10 mouse cellular contexts compared by ENCODE assay signal in the genomic region with DNA sequence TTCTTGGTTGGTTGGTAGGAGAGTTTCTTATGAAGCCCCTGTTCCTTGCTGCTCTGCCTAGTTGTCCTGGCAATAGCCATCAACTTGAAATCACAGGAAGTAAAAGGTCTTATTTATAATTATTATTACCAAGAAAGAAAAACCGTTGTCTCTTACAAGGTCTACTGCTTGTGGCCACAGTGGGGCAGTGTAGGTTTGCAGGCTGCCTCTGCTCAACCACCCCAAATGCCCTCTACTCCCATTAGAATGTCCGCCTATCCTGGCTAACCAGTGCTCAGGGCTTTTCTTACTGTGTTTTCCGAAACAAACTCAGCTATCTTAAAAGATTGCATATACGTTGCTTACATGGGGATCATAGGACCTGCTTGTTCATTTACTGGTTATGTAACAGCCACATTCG.
DNase-seq lines count a peak whose midpoint lies in the region; ATAC-seq and TF ChIP-seq lines count a peak whose summit lies in the region.
"Had no signal": no experiment of that assay in that cellular context is flagged by ENCODE, and none has a peak within 500 bp of the region (broad histone marks: within the 10 kb centered on the region; RNA-seq: fewer than 3 reads in every experiment).

No protein-coding gene starts in this region.

- no peaks in the 10 kb centered on the region for H3K9me3 ChIP-seq in kidney, embryonic 14.5 days (ENCODE audit: control insufficient read depth, low read length)
- peaks cover 6% of the 10 kb centered on the region for H3K9me3 ChIP-seq in limb, embryonic 14.5 days (ENCODE audit: control insufficient read depth, low read length)
- H3K9me3 ChIP-seq: liver, embryonic 13.5 days; stomach, embryonic 15.5 days had no signal

- DNase-seq in kidney, adult 2 months = peak; percentile 60
- DNase-seq in 3T3-L1 (ENCODE audit: low read depth, low spot score) (peak; percentile 67), A20 (ENCODE audit: low read depth, low spot score) (peak; percentile 50)
- DNase-seq in embryo, embryonic 10 days (ENCODE audit: low spot score) = peak; percentile 53
- DNase-seq in limb, embryonic 14.5 days (ENCODE audit: low spot score) = peak; percentile 12
- no peak for DNase-seq in spleen, postnatal 4 days (ENCODE audit: low spot score in 2 of 2)
- DNase-seq: liver, embryonic 13.5 days had no signal

- H3K4me2 ChIP-seq in kidney, embryonic 14.5 days (replicated peaks; ENCODE audit: low read depth, low read length) = no peak overlapping the region
- H3K4me2 ChIP-seq in limb, embryonic 14.5 days (replicated peaks; ENCODE audit: low read depth, low read length, severe bottlenecking) = no peak overlapping the region
- H3K4me2 ChIP-seq: liver, embryonic 13.5 days; stomach, embryonic 15.5 days had no signal

- H3K27ac ChIP-seq in kidney, adult 2 months (ENCODE audit: insufficient read depth, low read depth, low read length) = no peak overlapping the region
- no peak overlapping the region for H3K27ac ChIP-seq in kidney, embryonic 14.5 days (ENCODE audit: low read depth, low read length)
- H3K27ac ChIP-seq in limb, embryonic 14.5 days (replicated peaks; ENCODE audit: low read depth, low read length) = no peak overlapping the region
- H3K27ac ChIP-seq: liver, embryonic 13.5 days had no signal

- H3K36me3 ChIP-seq in kidney, adult 2 months (ENCODE audit: control insufficient read depth, insufficient read depth, low read length) = no peaks in the 10 kb centered on the region
- no peaks in the 10 kb centered on the region for H3K36me3 ChIP-seq in kidney, embryonic 14.5 days (ENCODE audit: control insufficient read depth, insufficient read depth, low read length)
- H3K36me3 ChIP-seq in limb, embryonic 14.5 days (ENCODE audit: control insufficient read depth, insufficient read depth, low read length) = peaks cover 6% of the 10 kb centered on the region; the same call in 1 of the 2 replicates
- H3K36me3 ChIP-seq: liver, embryonic 13.5 days had no signal

- 0 out of 2 replicates have a peak, but pooled peaks cover 3% of the 10 kb centered on the region for H3K4me1 ChIP-seq in kidney, adult 2 months (ENCODE audit: control insufficient read depth, insufficient read depth, low read length)
- H3K4me1 ChIP-seq in kidney, embryonic 14.5 days (ENCODE audit: control insufficient read depth, insufficient read depth, low read length) = no peaks in the 10 kb centered on the region
- peaks cover 1% of the 10 kb centered on the region; the same call in 1 of the 2 replicates for H3K4me1 ChIP-seq in limb, embryonic 14.5 days (ENCODE audit: control insufficient read depth, insufficient read depth, low read length)

- whole genome bisulfite sequencing in kidney, adult 2 months = 62% methylated on average over 5 of the region's 5 CpGs
- WGBS in kidney, embryonic 14.5 days = 68% methylated on average over 5 of the region's 5 CpGs
- WGBS in limb, embryonic 14.5 days = 62% methylated on average over 5 of the region's 5 CpGs

- no peak for ATAC-seq in kidney, embryonic 14.5 days (ENCODE audit: low FRiP score, low TSS enrichment)
- ATAC-seq in limb, embryonic 14.5 days (ENCODE audit: low FRiP score, low read depth) = no peak

- no peaks in the 10 kb centered on the region for H3K27me3 ChIP-seq in kidney, adult 2 months (replicated peaks; ENCODE audit: control insufficient read depth, insufficient read depth, low read length)
- no peaks in the 10 kb centered on the region for H3K27me3 ChIP-seq in kidney, embryonic 14.5 days (ENCODE audit: control insufficient read depth, insufficient read depth, low read length)
- H3K27me3 ChIP-seq in limb, embryonic 14.5 days (ENCODE audit: control insufficient read depth, insufficient read depth, low read length) = no peaks in the 10 kb centered on the region
- H3K27me3 ChIP-seq: liver, embryonic 13.5 days; stomach, embryonic 15.5 days had no signal

- no peak overlapping the region for H3K9ac ChIP-seq in kidney, embryonic 14.5 days (ENCODE audit: low read depth, low read length)
- no peak overlapping the region for H3K9ac ChIP-seq in limb, embryonic 14.5 days (ENCODE audit: low read depth, low read length, severe bottlenecking)
- H3K9ac ChIP-seq: liver, embryonic 13.5 days; stomach, embryonic 15.5 days had no signal

- no peak overlapping the region for H3K4me3 ChIP-seq in kidney, adult 2 months (ENCODE audit: insufficient read depth, low read depth, low read length)
- H3K4me3 ChIP-seq in kidney, embryonic 14.5 days (ENCODE audit: low read length) = no peak overlapping the region
- no peak overlapping the region for H3K4me3 ChIP-seq in limb, embryonic 14.5 days (replicated peaks; ENCODE audit: low read length)
- H3K4me3 ChIP-seq: erythroblast, embryonic 14.5 days; liver, embryonic 13.5 days; stomach, embryonic 15.5 days had no signal

- TF ChIP-seq CTCF in kidney, adult 2 months (conservative IDR thresholded peaks at IDR 0.05; ENCODE audit: insufficient read depth, insufficient read length, low read depth, low read length) = peak; percentile 71

- no peak for TF ChIP-seq POLR2A in kidney, adult 2 months (IDR thresholded peaks at IDR 0.05; ENCODE audit: low read depth, low read length)
- TF ChIP-seq POLR2A in limb, embryonic 14.5 days (IDR thresholded peaks at IDR 0.05; ENCODE audit: borderline replicate concordance, extremely low read depth, insufficient read depth, insufficient read length) = no peak

Comparison
In these comparisons a context has a peak if more than half of its experiments do, and no peak if none do; other contexts are left out.
1. DNase-seq: peak in kidney, adult 2 months (single experiment), 3T3-L1 (single experiment), A20 (single experiment), embryo, embryonic 10 days (single experiment) and limb, embryonic 14.5 days (single experiment); none in spleen, postnatal 4 days (0 of 2).